Mouse (Mus musculus): Measurements from ENCODE around the gene Dpm2.
A peak's percentile ranks its signal among the peaks of the same experiment; 100 is the strongest.

Gene Dpm2

GRCm38 (mm10) chr2:32547964-32548739, 22.5 kb upstream of the Dpm2 start:
- peak; percentile 56 for DNase-seq

- DNase-seq = no peak
These were observed 21.5 kb upstream of the Dpm2 start for GRCm38 (mm10) chr2:32549171-32549570.

GRCm38 (mm10) chr2:32549764-32550163, 20.9 kb upstream of the Dpm2 start:
- no peak for DNase-seq

- no peak for DNase-seq
These were observed 19.4 kb upstream of the Dpm2 start for GRCm38 (mm10) chr2:32551236-32551635.

- DNase-seq = no peak
These were observed 17.0 kb upstream of the Dpm2 start for GRCm38 (mm10) chr2:32553592-32554148.

GRCm38 (mm10) chr2:32555484-32555883, 15.2 kb upstream of the Dpm2 start:
- peak; percentile 55 for DNase-seq

- DNase-seq = no peak
These were observed 14.6 kb upstream of the Dpm2 start for GRCm38 (mm10) chr2:32556019-32556418.

GRCm38 (mm10) chr2:32559570-32559969, 11.1 kb upstream of the Dpm2 start:
- DNase-seq = no peak

GRCm38 (mm10) chr2:32566536-32567063, 4.1 kb upstream of the Dpm2 start:
- DNase-seq = peak; percentile 67

GRCm38 (mm10) chr2:32568149-32568548, 2.5 kb upstream of the Dpm2 start:
- no peak for DNase-seq

- no peak for DNase-seq
These were observed 1.7 kb upstream of the Dpm2 start for GRCm38 (mm10) chr2:32568941-32569340.

GRCm38 (mm10) chr2:32572196-32572595, 1.5 kb downstream of the Dpm2 start:
- no peak for DNase-seq

GRCm38 (mm10) chr2:32574497-32574896, 3.8 kb downstream of the Dpm2 start, which contains the start of gene Pip5kl1:
Pip5kl1 (plus strand) TSS chr2:32574797.
- DNase-seq = no peak

GRCm38 (mm10) chr2:32574901-32575585, 4.4 kb downstream of the Dpm2 start:
- no peak for DNase-seq

- no peak for DNase-seq
These were observed 5.0 kb downstream of the Dpm2 start, which contains the start of gene 9430097D07Rik for GRCm38 (mm10) chr2:32575586-32576160. 9430097D07Rik (minus strand) TSS chr2:32575684.

- DNase-seq = no peak
These were observed 5.9 kb downstream of the Dpm2 start for GRCm38 (mm10) chr2:32576532-32576931.

GRCm38 (mm10) chr2:32578146-32579046, 7.7 kb downstream of the Dpm2 start:
- DNase-seq = peak; percentile 55

- DNase-seq = no peak
These were observed 10.9 kb downstream of the Dpm2 start for GRCm38 (mm10) chr2:32581450-32582095.

- peak; percentile 75 for DNase-seq
These were observed 12.5 kb downstream of the Dpm2 start for GRCm38 (mm10) chr2:32582830-32583799.

- DNase-seq = no peak
These were observed 14.6 kb downstream of the Dpm2 start for GRCm38 (mm10) chr2:32585149-32585714.

Measured in kidney, adult 11 months (tissue).